Mouse (Mus musculus) brain, embryonic 14.5 days (tissue): Measurements from ENCODE around the gene Rcn3.

Experiments
- CTCF ChIP-seq: fragments of 200-500 bp; IDR thresholded peaks from 2 replicates; pipeline ENCODE4 v1.5.1; 2012; ENCODE audit warnings: inconsistent platforms, mild to moderate bottlenecking, moderate library complexity, borderline replicate concordance; ENCODE audit not compliant: insufficient read depth, insufficient read length; ENCODE audit errors: extremely low read depth
- POLR2A ChIP-seq: fragments of 200-500 bp; IDR thresholded peaks from 2 replicates; pipeline ENCODE4 v1.6.1; 2012; ENCODE audit warnings: mild to moderate bottlenecking, inconsistent platforms, borderline replicate concordance; ENCODE audit not compliant: poor library complexity, insufficient read depth, insufficient read length, severe bottlenecking; ENCODE audit errors: extremely low read depth

- TF ChIP-seq CTCF (no peak), POLR2A (no peak)
These were observed 46.4 kb upstream of the Rcn3 start for GRCm38 (mm10) chr7:45138403-45138802.
